Mouse (Mus musculus) megakaryocyte, embryonic 14.5 days (primary cell): ENCODE results near the gene Camkk1. TPM values are rescaled to one million over a fixed set of nuclear protein-coding genes. Genes with fewer than 3 reads are reported as not detected.

Source experiments
- H3K27me3 ChIP-seq: replicated peaks from 2 replicates; pipeline ENCODE3; 2012; ENCODE audit warnings: inconsistent platforms
- H3K36me3 ChIP-seq: replicated peaks from 2 replicates; pipeline ENCODE3; 2012; ENCODE audit warnings: low read length, inconsistent platforms, mixed read lengths
- H3K4me1 ChIP-seq: 2 replicates; pipeline ENCODE4 v1.6.1; 2012; ENCODE audit warnings: inconsistent platforms
- H3K4me3 ChIP-seq: replicated peaks from 2 replicates; pipeline ENCODE3; 2012; ENCODE audit warnings: moderate library complexity, mild to moderate bottlenecking, inconsistent platforms
- H3K9me3 ChIP-seq: 2 replicates; pipeline ENCODE4 v1.6.1; 2012; ENCODE audit warnings: inconsistent platforms
- FLI1 ChIP-seq: IDR thresholded peaks from 2 replicates; pipeline ENCODE4 v1.6.1; 2012; ENCODE audit warnings: low read length, inconsistent platforms, mixed read lengths
- GATA1 ChIP-seq: IDR thresholded peaks from 3 replicates; pipeline ENCODE4 v1.6.1; 2012; ENCODE audit warnings: mixed read lengths, low read length, inconsistent platforms, borderline replicate concordance
- polyA plus RNA-seq: library from polyadenylated mRNA; stranded (reverse); fragments of >175 nt; gene quantifications from 2 replicates; pipeline ENCODE4 v1.2.3, GENCODE M21; 2012; ENCODE audit warnings: low replicate concordance; ENCODE audit not compliant: insufficient read depth

Gene Camkk1
- polyA plus RNA-seq, 1 experiment, result 6.5 TPM

GRCm38 (mm10) chr11:73084303-73084702 is 65.5 kb downstream of the Camkk1 start:
- Histone ChIP-seq H3K27me3 (no peaks in the 10 kb centered on the region), H3K9me3 (no peaks in the 10 kb centered on the region), H3K4me1 (peaks cover 75% of the 10 kb centered on the region), H3K4me3 (no peak overlapping the region), H3K36me3 (peaks cover 66% of the 10 kb centered on the region)
- TF ChIP-seq FLI1 (no peak), GATA1 (no peak)

- peaks cover 60% of the 10 kb centered on the region for H3K36me3 ChIP-seq
- H3K9me3 ChIP-seq, result no peaks in the 10 kb centered on the region
- H3K4me3 ChIP-seq, result no peak overlapping the region
- H3K27me3 ChIP-seq, result peaks cover 3% of the 10 kb centered on the region
- TF ChIP-seq GATA1 (no peak), FLI1 (no peak)
- H3K4me1 ChIP-seq, result peaks cover 75% of the 10 kb centered on the region
Measured at GRCm38 (mm10) chr11:73084804-73085231, 66.0 kb downstream of the Camkk1 start.

GRCm38 (mm10) chr11:73085391-73085790 is 66.6 kb downstream of the Camkk1 start:
- Histone ChIP-seq H3K9me3 (no peaks in the 10 kb centered on the region), H3K4me1 (peaks cover 76% of the 10 kb centered on the region), H3K36me3 (peaks cover 55% of the 10 kb centered on the region), H3K4me3 (no peak overlapping the region), H3K27me3 (peaks cover 3% of the 10 kb centered on the region)
- TF ChIP-seq GATA1 (no peak), FLI1 (no peak)

- Histone ChIP-seq H3K9me3 (no peaks in the 10 kb centered on the region), H3K4me3 (no peak overlapping the region), H3K27me3 (peaks cover 6% of the 10 kb centered on the region), H3K4me1 (peaks cover 74% of the 10 kb centered on the region), H3K36me3 (peaks cover 32% of the 10 kb centered on the region)
- no peak for TF ChIP-seq FLI1
- TF ChIP-seq GATA1, result no peak
Measured at GRCm38 (mm10) chr11:73087700-73088480, 69.1 kb downstream of the Camkk1 start.

GRCm38 (mm10) chr11:73090283-73090682 is 71.5 kb downstream of the Camkk1 start, which contains the start of gene Itgae:
Gene Itgae, plus strand, starts transcription at chr11:73090583.
- Histone ChIP-seq H3K4me1 (peaks cover 73% of the 10 kb centered on the region), H3K36me3 (peaks cover 17% of the 10 kb centered on the region), H3K9me3 (no peaks in the 10 kb centered on the region), H3K4me3 (no peak within 1 kb of the TSS), H3K27me3 (peaks cover 17% of the 10 kb centered on the region)
- TF ChIP-seq GATA1, result no peak
- no peak for TF ChIP-seq FLI1

- H3K4me1 ChIP-seq, result peaks cover 73% of the 10 kb centered on the region
- peaks cover 17% of the 10 kb centered on the region for H3K27me3 ChIP-seq
- H3K4me3 ChIP-seq, result no peak overlapping the region
- H3K9me3 ChIP-seq, result no peaks in the 10 kb centered on the region
- TF ChIP-seq FLI1 (no peak), GATA1 (no peak)
- H3K36me3 ChIP-seq, result peaks cover 13% of the 10 kb centered on the region
Measured at GRCm38 (mm10) chr11:73090826-73091225, 72.0 kb downstream of the Camkk1 start.

Other genes with a start within 250 kb of the Camkk1 start
- 0.34 TPM in 1 of 2 replicates, not detected in the other for gene Cyb5d2, start 222.9 kb upstream of the Camkk1 start, polyA plus RNA-seq
- 8.9 and 9.1 TPM in 2 replicates for gene Zzef1, start 222.8 kb upstream of the Camkk1 start, polyA plus RNA-seq
- 354 and 444 TPM in 2 replicates for gene Atp2a3, start 57.8 kb upstream of the Camkk1 start, polyA plus RNA-seq
- gene P2rx1, start 19.9 kb upstream of the Camkk1 start, polyA plus RNA-seq, result 400 TPM in 2 replicates
- 1.7 TPM in 1 of 2 replicates, not detected in the other for gene Ncbp3, start 28.8 kb downstream of the Camkk1 start, polyA plus RNA-seq
- 0.31 TPM in 1 of 2 replicates, not detected in the other for gene Itgae, start 71.6 kb downstream of the Camkk1 start, polyA plus RNA-seq
- gene Haspin, start 119.3 kb downstream of the Camkk1 start, polyA plus RNA-seq, result 4.4 and 12.6 TPM in 2 replicates
- gene P2rx5, start 141.4 kb downstream of the Camkk1 start, polyA plus RNA-seq, result 0.55 TPM in 1 of 2 replicates, not detected in the other
- 170 and 286 TPM in 2 replicates for gene Emc6, start 158.0 kb downstream of the Camkk1 start, polyA plus RNA-seq
- 19.3 and 28.8 TPM in 2 replicates for gene Tax1bp3, start 158.1 kb downstream of the Camkk1 start, polyA plus RNA-seq
- 1.3 and 4.1 TPM in 2 replicates for gene Ctns, start 180.0 kb downstream of the Camkk1 start, polyA plus RNA-seq
- 0.53 and 1.2 TPM in 2 replicates for gene Shpk, start 180.5 kb downstream of the Camkk1 start, polyA plus RNA-seq
- not detected in 2 replicates for gene Trpv1, start 215.3 kb downstream of the Camkk1 start, polyA plus RNA-seq
- 0.02 TPM in 1 of 2 replicates, not detected in the other for gene Trpv3, start 248.4 kb downstream of the Camkk1 start, polyA plus RNA-seq